Mouse (Mus musculus): ENCODE measurements around the gene Mindy2.
"Not testable (repeated sequence)": the region's sequence is repeated elsewhere in the genome, so short reads cannot be mapped to it uniquely, and the experiment has no call there.

Mindy2 gene

DNA sequence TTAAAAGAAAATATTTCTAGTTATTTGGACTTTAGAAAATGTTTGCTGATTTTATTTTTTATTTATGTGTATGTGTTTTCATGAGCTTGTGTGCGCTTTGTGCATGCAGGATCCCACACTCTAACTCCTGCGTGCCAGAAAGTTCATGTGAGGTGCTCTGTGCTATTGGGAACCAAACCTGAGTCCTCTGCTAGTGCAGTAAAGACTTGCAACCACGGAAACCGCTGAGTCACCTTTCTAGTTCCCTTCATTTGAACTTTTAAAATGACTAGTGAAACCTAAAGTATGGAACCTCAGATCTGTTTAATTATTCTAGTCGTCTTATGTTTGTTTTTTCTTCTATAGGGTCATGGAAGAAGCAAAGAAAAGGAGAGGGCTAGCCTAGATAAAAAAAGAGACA is 76.0 kb downstream of the Mindy2 start:
- no peak for DNase-seq (ENCODE audit: low spot score)

DNA sequence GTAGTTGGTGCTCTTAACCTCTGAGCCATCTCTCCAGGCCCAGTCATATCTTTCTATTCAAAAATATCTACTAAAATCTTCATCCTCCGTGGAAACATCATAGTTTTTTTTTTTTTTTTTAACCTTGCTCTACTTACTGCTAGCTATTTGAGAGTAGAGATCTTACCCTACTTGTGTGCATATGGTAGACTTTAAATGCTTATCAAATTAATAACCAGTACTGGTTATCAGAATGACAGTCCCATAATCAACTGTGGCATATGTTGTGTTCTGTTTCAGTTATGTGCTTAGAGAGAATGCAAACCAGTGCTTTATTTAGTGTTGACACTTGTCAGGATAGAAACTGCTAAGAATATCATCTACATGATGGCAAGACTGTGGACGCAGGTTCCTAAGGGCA is 78.9 kb downstream of the Mindy2 start:
- DNase-seq (ENCODE audit: low spot score) = no peak

DNA sequence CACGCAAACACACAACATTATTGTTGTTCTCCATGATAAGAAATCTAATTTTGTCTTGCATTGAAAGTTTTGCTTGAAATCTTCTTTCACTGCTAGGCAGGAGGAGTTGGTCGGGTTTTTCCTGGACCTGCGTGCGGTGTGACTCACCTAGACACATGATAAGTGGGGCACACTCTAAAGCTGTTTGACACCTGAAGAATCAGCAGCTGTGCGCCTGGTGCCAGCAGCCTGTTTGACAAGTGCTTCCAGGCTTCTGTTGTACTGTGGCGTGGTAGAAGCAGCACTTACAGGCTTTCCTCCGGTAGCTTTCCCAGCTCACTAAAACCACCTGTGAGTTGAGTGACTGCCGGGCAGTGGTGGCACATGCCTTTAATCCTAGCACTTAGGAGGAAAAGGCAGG is 86.6 kb downstream of the Mindy2 start:
- DNase-seq (ENCODE audit: low spot score) = no peak

DNA sequence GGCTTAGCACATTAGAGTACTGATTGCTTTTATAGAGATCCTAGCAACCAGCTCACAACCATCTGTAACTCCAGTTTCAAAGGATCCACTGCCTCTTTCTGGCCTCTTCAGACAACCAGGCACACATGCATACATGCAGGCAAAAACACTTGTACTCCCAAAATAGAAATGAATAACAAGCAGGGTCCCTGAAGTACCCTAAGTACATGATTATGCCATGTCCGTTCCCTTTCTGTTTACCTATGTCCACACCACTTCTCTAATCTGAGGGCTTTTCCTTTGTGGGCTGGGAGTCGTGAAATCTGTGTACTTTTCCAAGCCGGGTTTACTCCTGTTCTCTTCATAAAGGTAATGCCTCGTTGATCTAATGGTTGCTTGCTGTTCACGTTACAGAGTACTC is 89.3 kb downstream of the Mindy2 start:
- DNase-seq (ENCODE audit: low spot score) = no peak

DNA sequence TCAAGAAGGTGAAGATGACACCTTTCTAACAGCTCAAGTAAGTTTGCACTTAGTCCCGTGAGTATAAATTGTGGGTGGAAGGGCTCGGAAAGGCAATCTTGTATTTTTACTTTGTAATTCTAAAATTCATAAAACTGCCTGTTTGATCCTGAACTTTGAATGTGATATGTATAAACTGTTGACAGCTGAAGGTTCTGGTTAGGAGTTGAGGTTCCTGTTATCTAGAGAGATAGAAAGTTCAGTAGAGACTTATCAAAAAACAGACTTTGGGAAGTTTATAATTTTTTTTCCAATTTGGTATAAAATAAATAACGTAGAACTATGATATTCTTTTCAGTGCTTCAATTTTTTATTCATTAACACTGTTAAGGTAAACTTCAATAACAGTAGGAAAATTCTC is 94.1 kb downstream of the Mindy2 start:
- DNase-seq (ENCODE audit: low spot score) = no peak

DNA sequence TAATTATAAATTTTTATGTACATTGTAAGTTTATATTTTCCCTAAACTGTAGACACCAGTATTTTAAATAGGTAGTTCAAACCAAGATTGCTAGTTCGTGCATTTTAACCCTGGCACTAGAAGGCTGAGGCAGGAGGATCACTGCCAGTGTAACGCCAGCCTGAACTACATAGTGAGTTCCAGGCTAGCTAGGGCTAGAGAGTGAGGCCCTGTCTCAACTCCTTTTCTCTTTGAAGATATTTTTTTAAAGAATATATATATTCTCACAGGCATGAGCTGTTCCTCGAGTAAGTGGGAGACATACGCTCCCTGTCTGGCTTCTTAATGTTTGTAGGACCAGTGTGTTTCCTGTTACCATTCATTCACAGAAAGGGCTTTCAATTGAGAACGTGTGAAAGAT is 100.2 kb downstream of the Mindy2 start:
- DNase-seq (ENCODE audit: low spot score) = no peak

DNA sequence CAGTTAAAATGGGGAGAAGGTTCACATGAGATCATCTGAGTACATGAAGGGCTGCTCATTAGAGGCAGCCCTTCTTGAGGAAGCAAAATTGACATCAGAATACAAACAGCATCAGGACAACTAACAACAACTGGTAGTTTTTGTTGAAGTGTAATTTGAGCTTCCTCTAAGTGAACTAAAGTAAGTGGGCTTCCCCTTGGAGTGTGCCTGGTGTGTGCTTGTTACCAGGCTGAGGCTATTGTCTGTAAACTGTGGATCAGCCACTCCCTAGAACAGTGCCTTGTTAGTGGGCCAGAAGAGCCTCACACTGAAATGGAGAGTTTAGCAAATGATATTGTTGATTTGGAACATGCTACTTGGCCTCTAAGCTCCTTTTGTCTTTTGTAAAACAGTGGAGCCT is 101.5 kb downstream of the Mindy2 start:
- DNase-seq (ENCODE audit: low spot score) = no peak

DNA sequence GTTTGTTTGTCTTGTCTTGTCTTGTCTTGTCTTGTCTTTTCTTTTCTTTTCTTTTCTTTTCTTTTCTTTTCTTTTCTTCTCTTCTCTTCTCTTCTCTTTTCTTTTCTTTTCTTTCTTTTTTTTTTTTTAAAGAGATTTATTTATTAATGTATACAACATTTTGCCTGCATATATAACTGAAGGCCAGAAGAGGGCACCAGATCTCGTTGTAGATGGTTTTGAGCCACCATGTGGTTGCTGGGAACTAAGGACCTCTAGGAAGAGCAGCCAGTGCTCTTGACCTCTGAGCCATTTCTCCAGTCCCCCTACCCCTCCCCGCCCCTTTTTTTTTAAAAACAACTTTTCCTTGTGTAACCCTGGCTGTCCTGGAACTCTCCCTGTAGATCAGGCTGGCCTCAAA is 104.7 kb downstream of the Mindy2 start:
- DNase-seq (ENCODE audit: low spot score) = not testable (repeated sequence)

DNA sequence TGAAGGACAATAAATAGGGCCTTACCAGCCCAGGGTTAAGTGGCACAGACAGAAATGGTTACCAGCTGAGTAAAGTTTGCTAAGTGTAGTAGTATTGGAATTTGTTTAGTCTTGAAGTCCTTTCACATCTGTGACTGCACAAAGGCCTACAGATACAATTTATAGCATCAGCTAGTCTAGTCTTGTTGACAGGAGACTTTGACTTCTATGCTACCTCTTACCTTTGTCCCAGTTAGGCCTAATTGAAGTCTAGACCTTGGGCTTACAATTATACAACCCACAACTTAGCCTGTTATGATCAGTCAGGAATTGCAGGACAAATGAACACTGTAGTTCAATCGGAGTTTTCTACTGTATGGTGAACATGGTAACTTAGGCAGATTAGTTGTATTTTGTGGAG is 105.5 kb downstream of the Mindy2 start:
- no peak for DNase-seq (ENCODE audit: low spot score)

Data from spleen, adult 12 weeks (tissue).